Mouse (Mus musculus) liver, embryonic 16.5 days (tissue): Measurements from ENCODE around the gene Prim1. TPM values are rescaled to one million over a fixed set of nuclear protein-coding genes. Genes with fewer than 3 reads are reported as not detected.
"Not testable (repeated sequence)": the region's sequence is repeated elsewhere in the genome, so short reads cannot be mapped to it uniquely, and the experiment has no call there.

ENCODE experiments used
- ATAC-seq: fragments of 200-750 bp; cut with Nextera tagmentation; 2 replicates; pipeline ENCODE4 v1.8.0; 2017; ENCODE audit warnings: low read depth, mild to moderate bottlenecking, moderate number of reproducible peaks, moderate library complexity
- H3K27ac ChIP-seq: fragments of 300-500 bp; sonication (generic); 2 replicates; pipeline ENCODE4 v1.5.1; 2014; ENCODE audit warnings: mild to moderate bottlenecking, low read length
- H3K27me3 ChIP-seq: fragments of 300-500 bp; sonication (generic); 2 replicates; pipeline ENCODE4 v1.6.1; 2014; ENCODE audit warnings: low read depth, low read length, mixed read lengths; ENCODE audit not compliant: control insufficient read depth, insufficient read depth
- H3K36me3 ChIP-seq: fragments of 300-500 bp; sonication (generic); 2 replicates; pipeline ENCODE4 v1.6.1; 2014; ENCODE audit warnings: mild to moderate bottlenecking; ENCODE audit not compliant: control insufficient read depth, insufficient read depth
- H3K4me1 ChIP-seq: fragments of 300-500 bp; sonication (generic); 2 replicates; pipeline ENCODE4 v1.6.1; 2014; ENCODE audit warnings: low read depth, low read length, mixed read lengths; ENCODE audit not compliant: control insufficient read depth
- H3K4me2 ChIP-seq: fragments of 300-500 bp; sonication (generic); 2 replicates; pipeline ENCODE4 v1.6.1; 2014; ENCODE audit warnings: low read depth, low read length, mixed read lengths
- H3K4me3 ChIP-seq: fragments of 300-500 bp; sonication (generic); 2 replicates; pipeline ENCODE4 v1.5.1; 2014; ENCODE audit warnings: low read depth, mild to moderate bottlenecking, low read length
- H3K9ac ChIP-seq: fragments of 300-500 bp; sonication (generic); 2 replicates; pipeline ENCODE4 v1.6.1; 2014; ENCODE audit warnings: low read depth, low read length
- H3K9me3 ChIP-seq: fragments of 300-500 bp; sonication (generic); replicated peaks from 2 replicates; pipeline ENCODE4 v1.6.1; 2016; ENCODE audit warnings: low read length; ENCODE audit not compliant: control insufficient read depth
- whole genome bisulfite sequencing: fragments of 180-500 bp; shearing (Covaris S2); extraction: QIAGEN DNeasy Blood & Tissue Kit; methylation state at CpG from one replicate; pipeline ENCODE4 v1.1.7; 2014; ENCODE audit not compliant: insufficient replicate concordance; 5-methylcytosine and 5-hydroxymethylcytosine counted together
- polyA plus RNA-seq: library from polyadenylated mRNA; unstranded; fragments of >200 nt; fragmentation: Nextera tagmentation; extraction: Ambion mirVana; gene quantifications from 2 replicates; pipeline ENCODE4 v1.2.1, GENCODE M21; 2015

Prim1 gene
- polyA plus RNA-seq, 1 experiment from 2014 or later, result 60.8 TPM

DNA sequence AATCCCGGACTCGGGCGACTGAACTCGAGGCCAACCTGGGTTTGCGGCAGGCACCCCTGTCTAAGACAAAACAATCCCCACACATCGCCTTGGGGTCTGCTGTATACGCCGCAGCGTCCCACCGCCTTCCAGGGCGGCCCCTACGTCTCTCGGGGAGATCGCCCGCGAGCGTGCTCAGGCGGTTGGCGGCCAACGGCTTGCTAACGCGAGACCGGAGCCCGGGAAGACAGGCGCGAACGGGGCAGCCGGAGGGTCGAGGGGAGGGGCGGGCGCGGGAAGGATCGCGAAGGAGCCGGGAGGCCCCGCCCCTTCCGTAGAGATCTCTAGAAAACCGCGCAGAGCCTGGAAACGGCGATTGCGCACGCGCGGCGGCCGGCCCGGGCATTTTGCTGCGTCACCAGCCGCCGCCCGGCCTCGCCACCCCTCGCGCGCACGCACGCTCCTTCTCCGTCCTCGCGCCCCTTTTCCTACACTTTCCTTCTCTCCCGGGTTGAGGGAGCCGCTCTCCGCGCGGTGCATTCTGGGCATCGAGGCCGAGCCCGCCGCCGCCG is 43.7 kb downstream of the Prim1 start, which contains the start of gene Ptges3:
TSS of gene Ptges3 (plus strand) at position 354 of the 551 bp plus-strand sequence.
- peak within 1 kb of the TSS; percentile 93 for H3K4me3 ChIP-seq
- no peaks in the 10 kb centered on the region for H3K27me3 ChIP-seq
- H3K9me3 ChIP-seq, result no peaks in the 10 kb centered on the region
- H3K4me2 ChIP-seq, result peak within 1 kb of the TSS; percentile 99
- peak within 1 kb of the TSS; percentile 97 for H3K27ac ChIP-seq
- H3K9ac ChIP-seq, result peak within 1 kb of the TSS; percentile 91
- WGBS, result under 1% methylated on average over 56 of the region's 72 CpGs
- peaks cover 1% of the 10 kb centered on the region; the same call in 1 of the 2 replicates for H3K36me3 ChIP-seq
- ATAC-seq, result peak; percentile 88
- H3K4me1 ChIP-seq, result peaks cover 28% of the 10 kb centered on the region

GRCm38 (mm10) chr10:128059207-128059981 is 44.4 kb downstream of the Prim1 start:
- under 1% methylated on average over 58 of the region's 62 CpGs for WGBS
- peak; percentile 47 for ATAC-seq
- peaks cover 3% of the 10 kb centered on the region; the same call in 1 of the 2 replicates for H3K36me3 ChIP-seq
- peak overlapping the region; percentile 99 for H3K4me2 ChIP-seq
- peaks cover 30% of the 10 kb centered on the region for H3K4me1 ChIP-seq
- H3K27ac ChIP-seq, result peak overlapping the region; percentile 97
- H3K27me3 ChIP-seq, result no peaks in the 10 kb centered on the region
- peak overlapping the region; percentile 93 for H3K4me3 ChIP-seq
- H3K9ac ChIP-seq, result peak overlapping the region; percentile 91
- no peaks in the 10 kb centered on the region for H3K9me3 ChIP-seq

GRCm38 (mm10) chr10:128061109-128061508 is 46.1 kb downstream of the Prim1 start:
- Histone ChIP-seq H3K4me1 (peaks cover 30% of the 10 kb centered on the region), H3K27me3 (no peaks in the 10 kb centered on the region), H3K9ac (peak overlapping the region; percentile 91; the same call in 1 of the 2 replicates), H3K36me3 (peaks cover 3% of the 10 kb centered on the region; the same call in 1 of the 2 replicates), H3K9me3 (no peaks in the 10 kb centered on the region), H3K27ac (peak overlapping the region; percentile 51; the same call in 1 of the 2 replicates), H3K4me2 (peak overlapping the region; percentile 99), H3K4me3 (peak overlapping the region; percentile 93)
- ATAC-seq, result no peak
- WGBS, result 38% methylated on average over 5 of the region's 5 CpGs

DNA sequence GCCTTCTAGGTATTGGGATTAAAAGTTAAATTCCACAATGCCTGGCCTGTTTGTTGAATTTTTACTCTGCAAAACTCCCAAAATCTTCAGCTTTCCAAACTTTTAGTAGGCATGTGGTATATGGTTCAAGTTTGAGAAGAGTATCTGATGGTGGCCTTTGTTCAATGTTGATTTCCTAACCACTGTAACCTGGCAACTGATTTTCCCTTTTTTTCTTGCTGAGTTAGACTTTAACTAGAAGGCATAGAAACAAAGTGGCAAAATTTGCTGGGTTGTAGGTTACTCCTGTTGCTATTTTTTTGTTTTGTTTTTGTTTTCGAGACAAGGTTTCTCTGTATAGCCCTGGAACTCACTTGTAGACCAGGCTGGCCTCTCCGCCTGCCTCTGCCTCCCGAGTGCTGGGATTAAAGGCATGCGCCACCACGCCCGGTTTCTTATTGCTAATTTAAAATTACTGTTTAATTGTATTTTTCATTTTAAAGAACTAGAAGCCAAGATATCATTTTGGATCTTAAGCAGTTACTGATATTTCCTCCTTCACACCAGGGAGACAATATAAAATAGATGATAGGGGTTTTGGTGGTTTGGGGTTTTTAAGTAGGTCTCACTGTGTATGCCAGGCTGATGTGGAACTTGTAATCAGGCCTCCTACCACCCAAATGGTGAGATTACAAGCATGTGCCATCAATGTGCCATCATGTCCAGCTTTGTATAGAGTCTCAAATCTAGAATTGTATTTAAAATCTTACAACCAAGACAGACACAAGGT is 47.4 kb downstream of the Prim1 start:
- WGBS, result 67% methylated on average over 6 of the region's 6 CpGs
- H3K9ac ChIP-seq, result no peak overlapping the region

DNA sequence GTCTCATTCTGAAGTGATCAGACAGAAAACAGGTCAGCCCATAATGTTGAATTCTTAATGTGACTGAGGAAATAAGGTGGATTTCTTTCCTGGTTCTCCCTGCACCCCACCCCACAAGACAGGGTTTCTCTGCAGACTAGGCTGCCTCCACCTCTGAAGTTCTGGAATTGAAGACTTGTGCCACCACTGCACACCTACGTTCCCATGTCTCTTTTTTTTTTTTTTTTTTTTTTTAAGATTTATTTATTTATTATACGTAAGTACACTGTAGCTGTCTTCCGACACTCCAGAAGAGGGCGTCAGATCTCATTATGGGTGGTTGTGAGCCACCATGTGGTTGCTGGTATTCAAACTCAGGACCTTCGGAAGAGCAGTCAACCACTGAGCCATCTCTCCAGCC is 51.1 kb downstream of the Prim1 start:
- Histone ChIP-seq H3K4me3 (no peak overlapping the region), H3K36me3 (peaks cover 24% of the 10 kb centered on the region), H3K27ac (no peak overlapping the region), H3K4me2 (no peak overlapping the region), H3K4me1 (peaks cover 28% of the 10 kb centered on the region), H3K27me3 (no peaks in the 10 kb centered on the region), H3K9ac (no peak overlapping the region), H3K9me3 (no peaks in the 10 kb centered on the region; the same call in 1 of the 2 replicates)
- ATAC-seq, result no peak
- 75% methylated on average over 5 of the region's 5 CpGs for WGBS

More for the DNA sequence above, 47.4 kb downstream of the Prim1 start:
- Histone ChIP-seq H3K4me2 (peak overlapping the region; percentile 45), H3K4me1 (peaks cover 30% of the 10 kb centered on the region), H3K36me3 (peaks cover 3% of the 10 kb centered on the region; the same call in 1 of the 2 replicates), H3K4me3 (0 out of 2 replicates have a peak overlapping the region, but pooled peaks have one; percentile 5), H3K9me3 (no peaks in the 10 kb centered on the region), H3K27me3 (no peaks in the 10 kb centered on the region), H3K27ac (0 out of 2 replicates have a peak overlapping the region, but pooled peaks have one; percentile 24)
- ATAC-seq, result no peak

DNA sequence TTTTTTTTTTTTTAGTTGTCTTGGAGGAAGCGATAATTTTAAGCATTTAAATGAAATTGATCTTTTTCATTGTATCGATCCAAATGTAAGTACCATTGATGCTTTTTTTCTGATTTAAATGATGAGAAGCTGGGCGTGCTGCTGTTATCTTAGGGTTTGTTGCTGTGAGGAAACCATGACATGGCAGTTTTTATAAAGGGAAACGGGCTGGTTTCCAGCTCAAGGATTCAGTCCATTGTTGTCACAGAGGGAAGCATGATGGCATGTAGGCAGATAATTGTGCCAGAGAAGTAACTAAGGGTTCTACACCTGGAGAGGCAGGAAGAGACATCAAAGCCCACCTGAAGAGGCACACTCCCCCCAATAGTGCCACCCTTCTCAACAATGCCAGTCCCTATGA is 54.2 kb downstream of the Prim1 start:
- Histone ChIP-seq H3K9me3 (no peaks in the 10 kb centered on the region; the same call in 1 of the 2 replicates), H3K9ac (no peak overlapping the region; the same call in 1 of the 2 replicates), H3K4me2 (no peak overlapping the region), H3K27ac (peak overlapping the region; percentile 76; the same call in 1 of the 2 replicates), H3K4me1 (peaks cover 8% of the 10 kb centered on the region), H3K4me3 (no peak overlapping the region), H3K36me3 (peaks cover 38% of the 10 kb centered on the region), H3K27me3 (no peaks in the 10 kb centered on the region)
- WGBS, result 48% methylated on average over 4 of the region's 4 CpGs
- ATAC-seq, result peak; percentile 54; the same call in 1 of the 2 replicates

- 92% methylated on average over 2 of the region's 2 CpGs for WGBS
- not testable (repeated sequence) for H3K9me3 ChIP-seq, H3K4me1 ChIP-seq
Measured at GRCm38 (mm10) chr10:128070432-128070831, 55.5 kb downstream of the Prim1 start.

GRCm38 (mm10) chr10:128078269-128078668 is 63.3 kb downstream of the Prim1 start:
- H3K27me3 ChIP-seq, H3K9me3 ChIP-seq, H3K4me1 ChIP-seq, H3K9ac ChIP-seq, H3K4me3 ChIP-seq, ATAC-seq, H3K4me2 ChIP-seq, H3K27ac ChIP-seq: not testable (repeated sequence)
- 82% methylated on average over 5 of the region's 5 CpGs for WGBS
- H3K36me3 ChIP-seq, result peaks cover 13% of the 10 kb centered on the region

More at GRCm38 (mm10) chr10:128070432-128070831, 55.5 kb downstream of the Prim1 start:
- not testable (repeated sequence) for H3K27ac ChIP-seq, H3K9ac ChIP-seq, H3K4me3 ChIP-seq, H3K4me2 ChIP-seq, ATAC-seq, H3K27me3 ChIP-seq
- peaks cover 39% of the 10 kb centered on the region for H3K36me3 ChIP-seq
